ENCODE assay signal across 7 mouse cellular contexts in the genomic region with DNA sequence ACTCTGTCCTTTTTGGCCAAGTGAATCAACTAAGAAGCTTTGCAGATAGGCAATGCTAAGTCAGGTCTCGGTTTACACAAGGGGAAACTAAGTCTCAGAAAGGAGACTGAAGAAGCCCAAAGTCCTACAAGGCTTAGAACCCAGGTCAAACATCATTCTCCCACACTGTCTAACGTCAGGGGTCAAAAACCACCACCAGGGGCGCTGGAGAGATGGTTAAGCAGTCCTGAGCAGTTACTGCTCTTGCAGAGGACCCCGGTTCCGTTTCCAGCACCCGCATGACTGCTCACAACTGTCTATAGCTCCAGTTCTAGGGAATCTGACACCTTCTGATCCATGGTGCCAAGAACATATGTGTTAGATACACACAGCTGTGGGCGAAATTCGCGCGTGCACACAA. TPM values are rescaled to one million over a fixed set of nuclear protein-coding genes. Genes with fewer than 3 reads are reported as not detected.
DNase-seq lines count a peak whose midpoint lies in the region; ATAC-seq and TF ChIP-seq lines count a peak whose summit lies in the region.

No protein-coding gene starts in this region.

- TF ChIP-seq CTCF in cortical plate, adult 2 months (IDR thresholded peaks at IDR 0.05; ENCODE audit: extremely low read depth, insufficient read depth, low read length) = peak; percentile 30; the same call in 1 of the 2 replicates
- 0 out of 2 replicates have a peak, but pooled peaks have one; percentile 16 for TF ChIP-seq CTCF in spleen, adult 2 months (IDR thresholded peaks at IDR 0.05; ENCODE audit: extremely low read depth, insufficient read depth, insufficient read length, insufficient replicate concordance)

- H3K4me2 ChIP-seq in liver, embryonic 12.5 days = no peak overlapping the region; the same call in 1 of the 2 replicates

- WGBS in liver, embryonic 12.5 days (ENCODE audit: insufficient replicate concordance) = 48% methylated on average over 10 of the region's 10 CpGs
- 55% methylated on average over 10 of the region's 10 CpGs for WGBS in limb, embryonic 10.5 days
- WGBS in spleen, adult 2 months = 70% methylated on average over 10 of the region's 10 CpGs

- H3K36me3 ChIP-seq in liver, embryonic 12.5 days = no peaks in the 10 kb centered on the region
- H3K36me3 ChIP-seq in limb, embryonic 10.5 days = no peaks in the 10 kb centered on the region
- no peaks in the 10 kb centered on the region for H3K36me3 ChIP-seq in spleen, adult 2 months (ENCODE audit: control insufficient read depth, insufficient read depth, low read length)

- H3K9ac ChIP-seq in liver, embryonic 12.5 days = no peak overlapping the region

- no peak for ATAC-seq in liver, embryonic 12.5 days

- DNase-seq in liver = peak; percentile 58
- DNase-seq in WW6 (ENCODE audit: low read depth, low spot score) = peak; percentile 59
- peak; percentile 59 for DNase-seq in limb, embryonic 10.5 days (ENCODE audit: low spot score)
- DNase-seq in spleen, adult 2 months (ENCODE audit: low read depth in 1 of 2, low spot score in 2 of 2) = peak in 1 of 2 experiments; percentile 39
- DNase-seq in layer of hippocampus, postnatal 36 days = no peak

- peaks cover 53% of the 10 kb centered on the region for H3K27me3 ChIP-seq in liver, embryonic 12.5 days (replicated peaks)
- peaks cover 45% of the 10 kb centered on the region for H3K27me3 ChIP-seq in limb, embryonic 10.5 days (ENCODE audit: low read depth, poor library complexity, severe bottlenecking)
- H3K27me3 ChIP-seq in spleen, adult 2 months (ENCODE audit: control insufficient read depth, insufficient read depth, low read length) = peaks cover 12% of the 10 kb centered on the region

- H3K4me1 ChIP-seq in liver, embryonic 12.5 days = peaks cover 29% of the 10 kb centered on the region
- H3K4me1 ChIP-seq in cortical plate, adult 2 months (ENCODE audit: control insufficient read depth, insufficient read depth, low read length) = peaks cover 9% of the 10 kb centered on the region
- H3K4me1 ChIP-seq in limb, embryonic 10.5 days = peaks cover 46% of the 10 kb centered on the region
- no peaks in the 10 kb centered on the region for H3K4me1 ChIP-seq in spleen, adult 2 months (ENCODE audit: control insufficient read depth, insufficient read depth, insufficient read length)

- H3K27ac ChIP-seq in liver, embryonic 12.5 days = no peak overlapping the region
- H3K27ac ChIP-seq in cortical plate, adult 2 months (ENCODE audit: insufficient read depth, low read length) = no peak overlapping the region
- no peak overlapping the region for H3K27ac ChIP-seq in limb, embryonic 10.5 days
- H3K27ac ChIP-seq in spleen, adult 2 months (ENCODE audit: insufficient read depth, low read length) = no peak overlapping the region

- no peak overlapping the region for H3K4me3 ChIP-seq in liver, embryonic 12.5 days
- no peak overlapping the region; the same call in 1 of the 2 replicates for H3K4me3 ChIP-seq in cortical plate, adult 2 months (ENCODE audit: insufficient read depth, low read length)
- H3K4me3 ChIP-seq in limb, embryonic 10.5 days = peak overlapping the region; percentile 74; the same call in 1 of the 2 replicates
- no peak overlapping the region for H3K4me3 ChIP-seq in spleen, adult 2 months (ENCODE audit: extremely low read depth, insufficient read depth, insufficient read length)

- no peak for TF ChIP-seq POLR2A in cortical plate, adult 2 months (IDR thresholded peaks at IDR 0.05; ENCODE audit: extremely low read depth, insufficient read depth, low read length)
- no peak for TF ChIP-seq POLR2A in spleen, adult 2 months (IDR thresholded peaks at IDR 0.05; ENCODE audit: low read depth, low read length)

- H3K9me3 ChIP-seq in liver, embryonic 12.5 days (replicated peaks) = no peaks in the 10 kb centered on the region
- no peaks in the 10 kb centered on the region for H3K9me3 ChIP-seq in limb, embryonic 10.5 days (replicated peaks)

RNA-seq across cellular contexts. Expression of a gene that starts 0.7 kb away (rescaled TPM):
- 2.7 and 3.1 TPM in 2 replicates for polyA plus RNA-seq in liver, embryonic 12.5 days (2016; fragmentation: Nextera tagmentation; extraction: Ambion mirVana)
- 24.9 and 30.0 TPM in 2 replicates for polyA plus RNA-seq in cortical plate, adult 2 months (2012; rRNA removed)
- polyA plus RNA-seq in limb, embryonic 10.5 days (2016; fragmentation: Nextera tagmentation; extraction: Ambion mirVana) = 3.7 TPM in 2 replicates
- 2.3 and 2.5 TPM in 2 replicates for polyA plus RNA-seq in spleen, adult 2 months (2012; rRNA removed)
- total RNA-seq in layer of hippocampus, postnatal 36 days (2021) = 10 to 100 TPM; 23.2 to 27.2 TPM

RNA-seq across cellular contexts. Expression of a gene that starts 51.1 kb away (rescaled TPM):
- polyA plus RNA-seq in liver, embryonic 12.5 days (2016; fragmentation: Nextera tagmentation; extraction: Ambion mirVana) = not detected in 2 replicates
- polyA plus RNA-seq in cortical plate, adult 2 months (2012; rRNA removed) = 7.5 and 10.7 TPM in 2 replicates
- polyA plus RNA-seq in limb, embryonic 10.5 days (2016; fragmentation: Nextera tagmentation; extraction: Ambion mirVana) = 1.3 and 1.7 TPM in 2 replicates
- polyA plus RNA-seq in spleen, adult 2 months (2012; rRNA removed) = not detected in 2 replicates
- total RNA-seq in layer of hippocampus, postnatal 36 days (2021) = under 1 TPM in 1 of 2 experiments, not detected in 1; 0.58 TPM

RNA-seq across cellular contexts. Expression of a gene that starts 51.1 kb away (rescaled TPM):
- not detected in 2 replicates for polyA plus RNA-seq in liver, embryonic 12.5 days (2016; fragmentation: Nextera tagmentation; extraction: Ambion mirVana)
- 6.2 and 7.7 TPM in 2 replicates for polyA plus RNA-seq in cortical plate, adult 2 months (2012; rRNA removed)
- polyA plus RNA-seq in limb, embryonic 10.5 days (2016; fragmentation: Nextera tagmentation; extraction: Ambion mirVana) = 0.64 and 0.65 TPM in 2 replicates
- polyA plus RNA-seq in spleen, adult 2 months (2012; rRNA removed) = not detected in 2 replicates
- total RNA-seq in layer of hippocampus, postnatal 36 days (2021) = under 1 TPM; 0.46 to 0.50 TPM

Comparison
In these comparisons a context has a peak if more than half of its experiments do, and no peak if none do; other contexts are left out.
1. DNase-seq: peak in liver (single experiment), WW6 (single experiment) and limb, embryonic 10.5 days (single experiment); none in layer of hippocampus, postnatal 36 days (0 of 2).